Mouse (Mus musculus) heart, postnatal 36 days (tissue): ENCODE data around the gene Tmem179. TPM values are rescaled to one million over a fixed set of nuclear protein-coding genes. Genes with fewer than 3 reads are reported as not detected.

Experiments used
- DNase-seq, 2 experiments: peaks; one replicate each; pipeline ENCODE4 v3.0.0; 2021 to 2022
- intact Hi-C: fragments of 180-260 bp; cut with DNase I; formaldehyde crosslinking; loops from one replicate; pipeline ENCODE4 v1.15.1; 2025
- total RNA-seq, 2 experiments: library from RNA; stranded (reverse); gene quantifications; 2 replicates each; pipeline ENCODE4 v1.2.3; 2021

The Tmem179 gene
- total RNA-seq, 2 experiments from 2014 or later: not detected

DNA sequence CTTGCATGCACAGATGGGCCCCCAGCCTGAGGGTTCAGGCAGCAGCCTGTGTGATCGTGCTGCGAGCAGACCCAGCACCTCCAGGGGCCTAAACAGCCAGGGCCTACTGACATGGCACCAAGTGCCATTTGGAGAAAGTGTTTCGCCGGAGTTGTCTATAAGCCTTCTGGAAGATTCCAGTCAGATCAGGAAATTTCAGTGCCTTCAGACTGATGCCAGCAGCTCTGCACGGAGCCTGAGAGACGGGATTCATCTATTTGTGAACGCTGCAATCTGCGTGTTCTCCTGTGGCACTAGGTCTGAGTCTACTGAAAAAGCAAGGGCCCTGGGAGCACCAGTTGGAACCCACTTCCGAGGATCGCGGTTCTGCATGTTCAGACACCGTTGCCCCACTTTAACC, 23.8 kb upstream of the Tmem179 start:
- no peak for DNase-seq
- intact Hi-C loops: loop anchor here (5.0 kb wide), 1 partner anchor 163 kb away; no protein-coding TSS in a partner anchor

DNA sequence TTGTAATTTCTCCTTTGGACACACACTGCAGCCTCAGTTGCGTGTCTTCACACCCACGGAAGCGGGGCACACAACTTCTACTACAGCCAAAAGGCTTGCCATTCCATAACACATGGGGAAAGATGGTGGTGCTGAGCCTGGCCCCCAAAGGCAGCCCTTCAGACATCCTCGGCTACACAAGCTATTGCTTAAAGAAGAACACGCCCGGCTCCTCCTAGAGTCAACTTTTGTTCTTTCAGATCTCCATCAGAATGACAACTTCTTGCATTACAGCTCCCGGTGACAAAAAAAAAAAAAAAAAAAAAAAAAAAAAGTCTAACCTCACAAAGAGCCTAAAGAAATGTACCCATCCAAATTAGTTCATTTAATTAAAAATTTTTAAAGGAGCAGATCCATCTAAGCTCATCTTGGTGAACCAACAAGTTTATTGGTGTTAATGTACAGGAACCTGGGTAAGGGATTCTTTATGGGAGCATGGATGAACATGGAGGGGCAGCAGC, 23.0 kb upstream of the Tmem179 start:
- intact Hi-C loops: no loop called here
- DNase-seq: no peak

DNA sequence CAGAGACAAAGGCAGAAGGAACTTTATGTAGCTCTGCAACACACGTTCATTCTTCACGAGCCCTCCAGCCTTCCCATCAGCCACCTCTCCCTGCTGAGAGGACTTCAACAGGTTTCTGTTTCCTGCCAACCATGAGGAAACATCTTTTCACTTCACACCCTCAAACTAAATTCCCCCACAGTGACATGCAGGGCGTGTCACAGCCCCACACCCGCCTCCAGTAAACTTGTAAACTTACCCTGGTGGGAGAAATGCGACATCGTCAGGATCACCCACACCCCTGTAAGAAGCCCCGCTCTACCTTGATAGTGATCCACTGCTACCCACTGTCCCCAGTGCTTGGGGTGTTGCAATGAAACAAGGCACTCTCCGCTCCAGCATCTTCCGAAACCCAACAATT, 21.8 kb upstream of the Tmem179 start:
- intact Hi-C loops: no loop called here
- no peak for DNase-seq

DNA sequence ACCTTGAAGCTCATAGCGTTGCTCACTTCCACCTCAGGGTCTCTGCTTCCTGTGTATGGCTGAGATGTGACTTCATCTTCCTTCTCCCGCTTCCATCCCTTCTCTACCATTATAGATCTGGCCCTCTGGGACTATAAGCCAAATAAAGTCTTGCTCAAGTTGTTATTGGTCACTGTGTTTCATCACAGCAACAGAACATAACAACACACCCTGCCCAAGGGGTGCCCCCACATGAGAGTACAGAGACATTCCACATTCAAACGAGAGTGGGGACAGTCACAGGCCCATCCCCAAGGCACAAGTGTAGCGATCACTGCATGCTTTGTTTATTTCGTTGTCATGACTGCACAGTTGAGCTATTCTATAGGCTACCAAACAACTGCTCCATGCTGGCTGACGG, 20.7 kb upstream of the Tmem179 start:
- DNase-seq: no peak
- intact Hi-C loops: no loop called here

DNA sequence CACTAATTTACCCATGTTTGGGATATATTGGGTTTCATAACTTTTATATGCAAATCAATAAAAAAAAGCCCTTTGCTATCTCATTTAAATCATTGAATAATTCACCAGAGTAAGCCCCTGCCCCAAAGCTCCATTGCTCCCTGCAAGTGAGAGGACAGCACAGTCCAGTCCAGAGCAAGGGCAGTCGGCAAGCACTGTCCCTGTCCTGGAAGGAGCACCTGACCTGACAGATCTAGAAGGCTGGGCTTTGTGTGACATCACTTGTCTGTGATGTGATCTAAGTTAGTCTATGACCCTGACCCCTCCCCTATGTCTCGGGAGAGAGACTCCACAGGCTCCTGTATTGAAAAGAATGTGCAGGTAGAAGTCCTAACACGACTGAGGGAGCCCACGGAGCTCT, 17.2 kb upstream of the Tmem179 start:
- DNase-seq: no peak
- intact Hi-C loops: no loop called here

DNA sequence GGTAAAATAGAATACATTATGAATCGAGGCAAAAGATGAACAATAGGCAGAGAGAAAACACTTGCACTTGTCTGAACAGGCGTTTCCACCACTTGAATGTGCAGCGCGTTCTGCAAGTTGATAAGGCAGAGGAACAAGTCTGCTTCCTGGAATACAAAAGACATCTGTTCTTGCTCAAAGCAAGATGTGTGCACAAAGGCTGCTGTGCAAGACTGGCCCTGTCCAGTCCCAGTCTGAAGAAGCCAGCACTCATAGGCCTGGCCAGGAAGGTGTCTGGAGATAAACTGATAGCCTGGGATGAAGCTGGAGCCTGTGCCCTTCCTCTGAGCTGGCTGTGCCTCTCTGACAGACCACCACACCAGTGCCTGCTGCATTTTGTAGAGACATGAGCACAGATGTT, 1.6 kb upstream of the Tmem179 start:
- no peak for DNase-seq
- intact Hi-C loops: no loop called here

DNA sequence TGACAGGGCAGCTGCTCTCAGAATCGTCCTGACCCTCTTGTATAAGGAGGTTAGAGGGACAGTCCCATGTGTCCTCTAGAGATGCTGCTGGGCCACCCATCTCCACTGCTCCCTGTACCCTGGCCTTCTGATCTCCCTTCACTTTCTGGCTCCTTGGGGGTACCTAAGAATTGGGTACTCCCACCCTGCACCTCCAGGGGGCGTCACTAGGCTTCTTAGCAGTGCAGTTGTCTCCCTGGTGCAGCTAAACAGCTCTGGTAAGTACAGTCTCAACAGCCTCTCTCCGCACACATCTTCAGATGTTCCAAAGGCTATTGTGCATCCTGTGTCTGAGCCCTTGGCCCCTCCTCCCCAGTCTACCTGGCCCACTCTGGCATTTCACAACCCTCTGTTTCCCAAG, 1.6 kb downstream of the Tmem179 start:
- intact Hi-C loops: no loop called here
- DNase-seq: no peak

DNA sequence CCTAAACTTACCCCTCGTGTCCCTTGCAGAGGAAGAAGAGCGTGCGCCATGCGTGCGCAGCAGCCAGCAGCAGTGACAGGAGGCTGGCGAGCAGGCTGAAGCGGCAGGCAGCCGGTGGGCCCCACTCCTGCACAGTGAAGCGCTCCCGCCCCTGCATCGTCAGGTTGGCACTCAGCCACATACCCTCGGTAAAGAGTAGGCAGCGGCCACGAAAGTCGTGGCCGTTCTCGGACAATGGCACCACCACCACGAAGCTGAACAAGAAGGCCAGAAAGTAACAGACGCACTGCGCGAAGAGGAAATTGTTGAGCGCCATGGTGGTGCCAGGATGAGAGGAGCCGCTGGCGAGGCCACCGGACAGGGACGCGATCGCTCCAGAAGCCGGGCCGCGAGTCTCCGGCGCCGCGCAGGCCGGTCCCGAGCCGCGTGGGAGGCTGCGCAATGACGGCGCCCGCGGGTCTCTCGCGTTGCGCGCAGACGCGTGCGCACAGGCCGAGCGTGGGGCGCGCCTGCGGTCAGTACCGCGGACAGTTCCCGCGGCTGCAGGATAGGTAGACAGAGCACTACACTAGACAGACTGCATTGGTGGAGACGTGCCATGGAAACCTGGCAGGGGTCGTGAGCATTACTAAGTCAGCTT, 5.7 kb downstream of the Tmem179 start:
- DNase-seq: peak in 1 of 2 experiments; percentile 15
- intact Hi-C loops: no loop called here

DNA sequence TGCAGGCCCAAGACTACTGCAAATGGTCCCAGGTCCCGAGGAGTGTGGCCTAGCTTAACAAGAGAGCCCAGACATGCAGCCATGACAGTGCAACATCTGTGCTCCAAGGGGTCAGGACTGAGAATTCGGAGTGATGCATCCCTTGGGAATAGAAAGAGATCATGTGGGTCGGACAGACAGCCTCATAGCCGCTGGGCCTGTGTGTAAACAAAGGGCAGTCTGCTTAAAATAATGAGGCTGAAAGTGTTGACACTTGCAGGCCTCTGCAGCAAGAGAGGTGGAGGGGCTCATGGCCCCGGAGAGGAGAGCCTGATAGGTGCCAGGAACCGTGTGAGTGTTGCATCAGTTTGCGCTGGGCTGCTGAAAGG, 6.2 kb downstream of the Tmem179 start:
- intact Hi-C loops: no loop called here
- DNase-seq: no peak

DNA sequence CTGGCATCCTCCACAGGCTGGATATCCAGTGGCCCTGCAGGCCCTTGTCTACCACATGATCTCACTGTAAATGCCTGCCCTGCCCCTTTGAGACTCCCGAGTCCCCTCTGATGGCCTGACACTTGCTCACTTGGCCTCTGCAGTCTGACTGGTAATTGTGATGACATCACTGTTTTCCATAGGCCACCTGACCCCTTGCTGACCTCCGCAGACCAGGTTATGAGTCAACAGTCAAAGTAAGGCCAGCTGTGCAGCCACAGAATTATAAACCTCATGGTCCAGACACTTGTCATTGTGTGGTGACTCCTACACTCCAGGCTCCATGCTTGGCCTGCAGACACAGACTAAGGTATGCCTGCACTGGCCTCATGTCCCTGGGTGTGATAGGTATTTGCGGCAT, 8.6 kb downstream of the Tmem179 start:
- intact Hi-C loops: no loop called here
- DNase-seq: no peak

DNA sequence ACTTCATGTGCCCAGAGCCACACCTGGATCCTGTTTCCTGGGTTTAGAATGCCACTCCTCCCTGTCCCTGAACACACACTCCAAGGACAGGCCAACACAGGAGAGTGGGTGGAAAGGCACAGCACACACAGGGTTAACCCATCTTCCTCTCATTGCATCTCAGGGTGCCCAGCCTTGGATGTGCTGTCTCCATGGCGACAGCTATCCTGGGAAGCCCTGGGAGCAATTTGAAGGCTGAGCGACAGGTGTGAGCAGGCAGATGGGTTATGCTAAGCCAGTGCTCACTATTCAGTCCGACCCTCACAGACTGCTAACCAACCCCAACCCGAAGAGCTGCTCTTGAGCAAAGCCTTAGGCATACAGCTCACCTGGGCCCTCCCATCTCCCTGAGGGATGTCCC, 9.3 kb downstream of the Tmem179 start:
- DNase-seq: no peak
- intact Hi-C loops: no loop called here

DNA sequence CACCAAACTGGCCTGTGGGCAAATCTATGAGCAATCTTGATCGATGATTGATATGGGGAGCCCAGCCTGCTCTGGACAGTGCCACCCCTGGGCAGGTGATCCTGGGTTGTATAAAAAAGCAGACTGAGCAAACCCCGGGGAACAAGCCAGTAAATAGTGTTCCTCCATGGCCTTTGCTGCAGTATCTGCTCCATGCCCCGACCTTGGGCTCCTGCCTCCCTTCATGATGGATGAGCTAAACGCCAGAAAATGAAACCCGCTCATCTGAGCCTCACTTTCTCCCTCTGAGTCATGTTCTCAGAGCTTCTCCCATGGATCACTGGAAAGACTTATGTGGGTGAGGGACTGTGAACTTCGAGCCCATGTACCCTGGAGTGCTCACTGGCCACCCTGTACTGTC, 10.3 kb downstream of the Tmem179 start:
- DNase-seq: no peak
- intact Hi-C loops: no loop called here

DNA sequence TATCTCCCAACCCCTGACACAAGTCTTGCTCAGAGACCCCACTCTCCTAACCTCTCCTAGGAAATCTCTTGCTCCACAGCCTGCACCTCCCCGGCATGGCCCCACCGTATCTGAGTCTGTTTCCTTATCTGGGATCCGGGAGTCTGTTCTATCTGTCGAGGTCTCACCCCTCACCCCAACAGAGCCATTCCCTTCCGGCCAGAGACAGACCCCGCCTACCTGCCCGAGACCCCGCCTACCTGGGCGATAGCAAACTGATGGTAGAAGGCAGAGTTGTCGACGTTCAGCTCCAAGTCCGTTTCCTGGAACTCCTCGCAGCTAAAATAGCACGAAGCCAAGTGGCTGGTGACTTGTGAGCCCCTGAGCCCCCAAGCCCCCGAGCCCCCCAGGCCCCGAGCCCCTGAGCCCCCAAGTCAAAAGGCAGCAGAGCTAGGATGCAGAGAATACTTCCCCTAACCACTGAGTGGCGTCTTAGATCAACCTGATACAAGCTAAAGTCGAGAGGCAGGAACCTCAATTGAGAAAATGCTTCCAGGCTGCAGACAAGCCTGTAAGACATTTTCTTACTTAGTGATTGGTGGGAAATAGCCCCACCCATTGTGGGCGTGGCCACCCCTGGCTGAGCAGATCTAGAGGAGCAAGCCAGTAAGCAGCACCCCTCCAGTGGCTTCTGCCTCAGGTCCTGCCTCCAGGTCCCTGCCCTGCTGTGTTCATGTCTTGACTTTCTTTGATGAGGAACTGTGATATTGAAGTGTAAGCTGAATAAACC, 13.4 kb downstream of the Tmem179 start:
- DNase-seq: no peak
- intact Hi-C loops: loop anchor here (5.0 kb wide), 1 partner anchor 104 kb away; no protein-coding TSS in a partner anchor

DNA sequence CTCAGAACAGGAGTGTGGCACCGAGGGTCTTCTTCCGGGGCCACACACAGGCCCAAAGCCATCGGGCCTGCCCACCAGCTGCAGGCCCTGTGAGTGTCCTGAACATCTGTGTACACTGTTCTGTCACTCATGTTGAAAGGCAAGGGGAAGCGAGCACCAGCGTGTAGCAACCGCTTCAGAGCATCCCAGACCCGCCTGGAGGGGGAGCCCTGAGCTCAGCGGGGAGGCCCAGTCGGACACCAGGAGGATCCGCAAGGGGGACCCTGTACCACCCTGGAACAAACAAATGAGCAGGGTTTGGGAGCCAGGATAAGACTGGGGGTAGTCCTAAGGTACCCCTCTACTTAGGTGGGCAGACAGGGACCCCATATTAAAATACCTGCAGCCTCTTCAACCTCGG, 17.9 kb downstream of the Tmem179 start:
- DNase-seq: no peak
- intact Hi-C loops: loop anchor here (2.0 kb wide), 1 partner anchor 44 kb away; no protein-coding TSS in a partner anchor

DNA sequence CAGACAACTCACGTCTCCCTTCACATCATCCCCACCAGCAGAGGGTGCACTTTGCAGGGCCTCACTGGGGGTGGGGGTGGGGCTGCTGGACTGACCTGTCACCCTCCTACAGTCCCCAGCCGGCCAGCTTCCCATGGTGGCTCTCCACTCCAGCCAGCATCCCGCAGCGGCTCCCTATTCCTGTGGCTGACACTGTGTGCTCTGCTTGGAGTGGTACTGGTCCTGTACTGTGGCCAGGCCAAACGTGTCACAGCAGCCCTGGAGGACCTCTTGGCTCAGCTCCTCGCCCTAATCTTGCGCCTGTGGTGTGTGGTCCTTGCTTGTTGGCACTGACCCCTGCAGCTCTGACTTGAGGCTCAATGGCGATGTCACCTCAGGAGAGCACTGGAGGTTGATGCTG, 18.8 kb downstream of the Tmem179 start:
- intact Hi-C loops: loop anchor here (2.0 kb wide), 1 partner anchor 45 kb away; no protein-coding TSS in a partner anchor
- DNase-seq: no peak

DNA sequence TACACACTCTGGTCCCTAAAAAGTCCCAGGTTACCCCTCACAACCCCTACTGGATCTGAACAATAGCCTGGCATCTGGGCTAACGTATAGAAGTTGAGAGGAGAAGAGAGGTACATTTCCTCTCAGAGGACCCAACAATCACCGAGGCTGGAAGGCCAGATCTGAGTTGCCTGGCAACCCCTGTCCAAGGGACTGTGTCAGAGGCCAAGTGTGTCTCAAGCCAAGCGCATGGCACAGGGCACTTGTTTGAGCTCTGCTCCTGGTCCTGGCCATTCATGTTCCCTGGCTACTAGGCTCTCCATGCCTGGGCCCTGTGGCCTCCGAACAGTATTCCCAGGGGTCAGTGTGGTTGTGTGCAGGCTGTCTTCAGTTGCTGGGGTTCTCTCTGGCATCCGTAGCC, 20.4 kb downstream of the Tmem179 start:
- intact Hi-C loops: no loop called here
- no peak for DNase-seq

DNA sequence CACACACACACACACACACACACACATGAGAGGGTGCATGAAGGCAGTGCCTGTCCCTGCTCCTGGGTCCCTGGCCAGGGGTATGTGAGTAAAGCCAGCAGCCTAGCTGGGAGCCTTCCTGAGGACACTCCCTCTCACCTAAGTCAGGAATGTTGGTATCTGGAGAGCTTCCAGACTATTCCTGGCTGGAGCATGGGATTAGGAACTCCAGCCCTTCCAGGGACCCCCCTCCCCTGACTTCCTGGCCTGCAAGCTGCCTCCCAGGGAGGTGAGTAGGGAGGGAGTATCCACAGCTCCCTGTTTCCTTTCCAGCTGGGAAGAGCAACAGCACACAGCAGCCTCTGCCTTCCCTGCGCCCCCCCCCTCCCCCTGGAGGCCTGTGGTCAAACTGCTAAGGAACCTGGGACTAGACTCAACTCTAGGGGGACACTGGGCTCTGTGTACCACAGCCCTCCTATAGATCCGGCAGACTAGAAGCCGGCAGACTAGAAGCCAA, 26.1 kb downstream of the Tmem179 start:
- peak; percentile 66 to 68 for DNase-seq
- intact Hi-C loops: loop anchor here (2.0 kb wide), 1 partner anchor 26 kb away; the partner anchor contains the start of gene Tmem179

DNA sequence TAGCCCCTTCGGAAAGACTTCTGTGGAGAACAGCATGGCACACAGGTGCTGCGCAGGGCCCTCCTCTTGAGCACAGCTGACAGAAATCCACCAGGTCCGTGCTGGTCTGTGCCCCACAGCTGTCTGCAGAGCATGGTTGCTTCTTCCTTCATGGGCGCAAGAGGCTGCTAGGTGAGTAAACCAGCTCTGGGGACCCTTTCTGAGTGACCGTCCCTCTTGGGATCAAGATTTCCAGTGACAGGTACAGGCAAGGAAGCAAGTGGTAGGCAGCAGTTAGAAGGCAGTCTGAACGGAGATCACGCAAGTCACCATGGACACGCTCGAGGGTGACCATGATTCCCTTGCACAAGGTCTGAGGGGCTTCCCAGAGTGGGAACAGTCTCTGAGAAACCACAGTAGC, 27.0 kb downstream of the Tmem179 start:
- no peak for DNase-seq
- intact Hi-C loops: no loop called here

DNA sequence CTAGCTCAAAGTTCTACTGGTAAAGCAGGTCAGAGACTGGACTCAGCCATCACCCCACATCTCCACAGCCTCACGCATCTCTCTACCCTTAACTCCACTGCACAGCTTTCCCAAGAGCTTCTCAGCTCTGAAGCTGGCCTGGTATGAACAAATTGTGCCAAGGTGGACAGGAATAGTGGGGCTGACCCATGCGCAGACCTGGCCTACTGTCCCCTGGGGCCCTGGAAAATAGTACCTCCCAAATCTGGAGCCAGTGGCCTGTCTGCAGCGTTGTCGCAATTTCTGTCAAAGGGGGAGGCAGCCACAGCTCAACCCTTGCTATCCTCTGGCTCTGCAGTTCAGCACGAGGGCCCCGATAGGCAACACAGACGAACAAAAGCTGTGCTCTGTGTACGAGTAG, 27.4 kb downstream of the Tmem179 start, which contains the start of gene A530016L24Rik:
TSS of gene A530016L24Rik (plus strand) at position 315 of the 400 bp plus-strand sequence.
- peak; percentile 25 to 34 for DNase-seq
- intact Hi-C loops: no loop called here

DNA sequence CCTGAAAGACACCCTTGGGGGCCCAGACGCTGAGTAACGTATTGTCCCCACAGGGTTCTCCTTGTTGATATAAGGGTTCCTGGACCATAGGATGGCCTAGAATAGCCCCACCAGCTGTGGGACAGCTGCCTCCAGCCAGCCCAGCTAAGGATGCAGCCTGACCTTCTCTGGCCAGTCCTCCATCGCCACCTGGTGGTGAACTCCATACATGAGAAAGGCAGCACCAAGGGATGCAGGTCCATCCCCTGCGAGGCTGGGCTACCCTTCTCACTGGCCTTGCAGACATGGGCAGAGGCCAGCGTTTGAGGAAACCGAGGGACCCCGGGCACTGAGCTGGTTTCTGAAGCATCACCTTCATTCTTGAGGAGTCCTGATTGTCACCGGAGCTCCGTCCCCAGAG, 42.8 kb downstream of the Tmem179 start:
- peak; percentile 86 to 92 for DNase-seq
- intact Hi-C loops: loop anchor here (1.0 to 5.0 kb wide), 6 partner anchors 62 to 360 kb away; no protein-coding TSS in a partner anchor

DNA sequence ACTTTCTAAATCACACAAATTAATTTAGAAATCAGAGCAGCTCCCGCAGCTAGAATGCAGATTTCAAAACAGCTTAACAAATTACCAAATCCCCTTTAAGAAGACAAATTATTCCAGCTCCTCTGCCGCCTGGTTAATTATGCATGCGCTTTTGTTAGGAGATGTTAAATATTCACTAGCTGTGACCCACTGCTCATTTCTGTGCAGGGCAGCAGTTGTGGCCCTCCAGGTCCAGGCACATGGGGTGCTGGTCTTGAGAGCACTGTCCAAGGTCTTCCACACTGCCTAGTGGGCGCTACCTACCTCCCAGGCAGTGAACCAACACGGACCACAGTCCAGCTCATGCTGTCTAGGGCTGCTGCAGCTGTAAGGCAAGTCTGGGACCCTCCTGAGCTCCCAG, 46.3 kb downstream of the Tmem179 start:
- intact Hi-C loops: loop anchor here (5.0 kb wide), 2 partner anchors 123 to 223 kb away; no protein-coding TSS in a partner anchor
- DNase-seq: no peak

DNA sequence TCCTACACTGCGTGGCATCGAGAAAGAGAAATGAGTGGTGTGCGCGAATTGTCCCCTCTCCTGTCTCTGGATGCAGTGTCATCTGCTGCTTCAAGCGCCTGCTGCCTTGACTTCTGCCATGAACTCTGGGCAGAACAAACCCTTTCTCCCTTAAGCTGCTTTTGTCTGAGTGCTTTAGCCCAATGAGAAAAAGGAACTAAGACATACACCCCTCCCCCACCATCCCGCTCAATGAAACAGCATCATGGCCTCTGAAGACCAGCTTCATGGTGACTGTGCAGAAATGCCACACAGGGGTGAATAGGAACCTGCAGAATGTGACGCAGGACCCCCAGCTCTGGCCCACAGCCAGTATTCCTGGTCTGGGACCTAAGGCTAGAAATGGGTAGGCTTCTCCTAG, 47.2 kb downstream of the Tmem179 start:
- intact Hi-C loops: no loop called here
- no peak for DNase-seq
